Mouse (Mus musculus) thymus, postnatal 25 days (tissue): Measurements from ENCODE around the gene Slc1a1.
A peak's percentile ranks its signal among the peaks of the same experiment; 100 is the strongest.

Experiments used
- DNase-seq: peaks from one replicate; pipeline ENCODE4 v3.0.0; 2022

Gene Slc1a1

GRCm38 (mm10) chr19:28854831-28855230 is 20.0 kb downstream of the Slc1a1 start:
- DNase-seq, result no peak

GRCm38 (mm10) chr19:28860246-28860645 is 25.4 kb downstream of the Slc1a1 start:
- DNase-seq, result no peak

- DNase-seq, result no peak
Observed at GRCm38 (mm10) chr19:28863626-28864025, 28.8 kb downstream of the Slc1a1 start.

DNA sequence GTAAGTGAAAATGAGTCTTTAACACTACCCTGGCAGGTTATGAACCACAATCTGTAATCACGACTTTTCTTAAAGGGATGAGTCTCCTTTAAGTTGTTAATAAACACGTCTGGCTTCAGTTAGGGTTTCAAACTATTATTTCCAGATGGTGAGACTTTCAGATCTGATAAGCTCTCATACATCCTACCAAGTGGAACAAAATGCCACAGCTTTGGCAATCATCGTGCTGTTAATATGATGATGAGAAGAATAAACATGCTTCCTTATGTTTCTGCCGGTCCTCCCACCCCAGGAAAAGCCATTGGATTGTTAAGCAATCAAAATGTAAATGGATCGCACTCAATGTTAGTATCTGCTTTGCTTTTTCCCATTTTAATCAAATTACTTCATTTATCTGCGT is 30.1 kb downstream of the Slc1a1 start:
- no peak for DNase-seq

DNA sequence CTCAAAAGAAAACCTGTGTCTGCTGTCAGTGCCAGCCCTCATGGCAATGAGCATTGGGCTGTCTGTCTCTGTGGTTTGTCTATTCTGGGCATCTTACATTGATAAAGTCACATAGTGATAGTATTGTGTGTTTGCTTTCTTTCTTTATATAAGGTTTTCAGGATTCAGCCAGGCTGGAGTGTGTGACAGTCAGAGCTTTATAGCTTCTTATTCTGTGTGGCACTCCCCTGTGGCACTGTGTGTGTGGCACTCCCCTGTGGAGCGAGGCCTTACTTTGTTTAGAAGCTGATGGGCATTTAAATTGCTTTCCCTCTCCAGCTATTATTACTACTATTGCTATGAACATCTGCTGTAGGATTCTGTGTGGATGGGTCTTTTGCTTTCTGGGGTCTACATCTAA is 30.7 kb downstream of the Slc1a1 start:
- no peak for DNase-seq

DNA sequence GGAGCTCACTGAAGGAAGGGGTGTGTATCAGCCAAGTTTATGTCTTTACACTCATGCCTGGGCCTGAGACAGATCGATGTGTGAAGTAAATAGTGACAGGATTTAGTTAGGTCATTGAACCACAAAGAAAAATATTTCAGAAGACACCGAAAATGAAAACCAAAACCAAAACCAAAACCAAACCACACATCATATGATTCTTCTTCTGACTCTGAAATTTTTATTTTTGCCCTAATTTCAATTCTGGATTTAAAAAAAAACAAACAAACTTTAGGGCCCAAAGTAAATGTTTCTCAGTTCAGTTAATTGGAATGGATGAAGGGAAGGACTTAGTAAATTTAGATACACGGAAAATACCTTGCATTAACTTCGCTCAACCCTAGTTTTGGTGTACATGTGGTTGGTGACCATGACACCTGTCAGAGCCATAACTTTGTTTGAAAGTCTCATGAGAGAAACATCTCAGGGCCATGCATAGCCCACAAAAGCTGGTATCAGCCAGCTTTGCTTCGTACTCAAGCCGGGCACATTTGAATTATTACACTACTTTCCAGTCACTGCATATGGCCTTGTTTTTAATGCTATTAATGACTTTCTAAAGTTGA is 34.5 kb downstream of the Slc1a1 start:
- DNase-seq, result no peak

DNA sequence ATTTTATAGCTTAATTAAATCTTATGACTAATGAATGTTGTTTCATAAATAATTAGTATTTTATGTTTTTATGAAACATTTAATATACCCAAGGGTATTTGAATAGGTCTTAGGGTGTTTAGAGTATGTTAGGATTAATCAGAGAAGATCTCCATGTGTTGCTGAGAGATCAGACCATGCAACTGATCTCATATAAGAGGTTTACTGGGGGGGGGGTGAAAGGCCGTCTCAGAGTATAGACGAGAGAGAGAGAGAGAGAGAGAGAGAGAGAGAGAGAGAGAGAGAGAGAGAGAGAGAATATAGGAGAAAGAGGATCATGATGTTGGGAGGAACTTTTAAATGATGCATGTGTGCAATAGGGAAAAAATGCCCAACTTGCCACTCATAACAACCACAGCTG is 35.5 kb downstream of the Slc1a1 start:
- no peak for DNase-seq

DNA sequence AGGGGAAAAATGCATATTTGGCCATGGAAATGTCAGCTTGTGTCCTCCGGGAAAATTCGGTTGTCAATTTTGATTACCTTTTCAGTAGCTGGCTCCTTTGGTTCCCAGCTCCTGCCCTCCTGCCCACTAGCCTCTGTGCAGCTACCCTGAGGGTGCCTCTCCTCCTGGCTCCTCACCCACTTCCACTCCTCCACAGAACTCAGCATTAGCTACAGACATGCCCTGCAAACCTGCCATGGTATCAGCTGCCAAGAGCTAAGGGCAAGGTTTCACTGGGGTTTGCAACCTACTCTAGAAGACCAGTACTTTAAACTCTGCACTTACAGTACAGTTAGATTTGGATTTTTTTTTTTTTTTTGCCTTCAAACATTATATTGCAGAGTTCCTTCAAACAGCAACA is 44.6 kb downstream of the Slc1a1 start:
- DNase-seq, result no peak

- DNase-seq, result peak; percentile 7
Observed at GRCm38 (mm10) chr19:28883126-28883525, 48.3 kb downstream of the Slc1a1 start.

DNA sequence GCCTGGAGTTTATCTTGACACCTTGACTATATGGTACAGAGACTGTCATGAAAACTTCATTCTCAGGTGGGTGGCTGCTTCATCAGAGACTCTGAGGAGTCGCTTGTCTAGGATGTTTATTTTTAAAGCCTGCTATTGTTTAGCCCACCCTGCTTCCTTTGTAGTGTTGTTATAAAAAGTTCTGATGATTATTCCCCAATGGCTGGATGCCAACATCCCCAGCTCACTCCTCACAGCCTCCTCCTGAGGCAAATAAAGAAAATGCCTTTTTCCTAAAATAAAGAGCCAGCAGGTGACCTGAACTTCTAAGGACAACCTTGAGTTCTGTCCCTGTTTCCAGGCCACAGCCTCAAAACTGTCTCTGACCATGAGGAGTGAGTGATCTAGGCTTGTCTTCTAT is 53.6 kb downstream of the Slc1a1 start:
- no peak for DNase-seq

- DNase-seq, result no peak
Observed at GRCm38 (mm10) chr19:28889251-28889650, 54.4 kb downstream of the Slc1a1 start.

- no peak for DNase-seq
Observed at GRCm38 (mm10) chr19:28891238-28891637, 56.4 kb downstream of the Slc1a1 start.

DNA sequence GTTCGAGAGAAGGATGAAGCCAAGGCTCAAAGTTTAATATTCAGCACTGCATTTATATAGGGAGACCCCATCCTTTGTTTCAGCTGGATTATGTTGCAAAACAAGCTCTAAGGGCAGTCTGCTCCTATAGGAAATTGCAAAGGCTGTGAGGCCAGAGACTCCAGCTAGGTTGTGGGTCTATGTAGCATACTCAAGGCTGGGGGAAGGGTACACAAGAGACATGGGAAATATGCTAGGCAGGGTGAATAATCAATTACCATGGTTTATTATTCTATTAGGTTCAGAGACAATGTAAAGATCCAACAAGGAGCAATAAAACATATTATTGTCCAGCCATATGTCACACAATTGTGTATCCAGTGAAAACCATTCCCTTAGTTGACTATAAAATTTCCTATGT is 57.0 kb downstream of the Slc1a1 start:
- DNase-seq, result no peak

- no peak for DNase-seq
Observed at GRCm38 (mm10) chr19:28896639-28897038, 61.8 kb downstream of the Slc1a1 start.

DNA sequence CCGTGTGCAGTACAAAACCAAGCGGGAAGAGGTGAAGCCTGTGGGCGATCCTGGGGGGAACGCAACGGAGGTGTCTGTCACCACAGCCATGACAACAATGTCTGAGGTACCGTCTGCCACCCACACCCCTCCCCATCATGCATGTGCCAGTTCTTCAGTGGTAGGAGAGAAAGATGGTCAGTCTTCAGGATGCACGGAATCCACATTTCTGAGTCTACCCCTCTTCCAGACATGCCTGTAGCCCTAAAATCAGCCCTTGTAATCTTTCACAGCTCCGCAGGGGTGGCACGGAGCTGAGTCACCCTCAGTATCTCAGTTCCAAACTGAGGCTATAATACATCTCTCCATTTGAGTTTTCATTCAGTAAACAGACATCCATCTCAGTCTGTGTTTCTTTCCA is 62.6 kb downstream of the Slc1a1 start:
- no peak for DNase-seq

GRCm38 (mm10) chr19:28900771-28901170 is 65.9 kb downstream of the Slc1a1 start:
- no peak for DNase-seq

DNA sequence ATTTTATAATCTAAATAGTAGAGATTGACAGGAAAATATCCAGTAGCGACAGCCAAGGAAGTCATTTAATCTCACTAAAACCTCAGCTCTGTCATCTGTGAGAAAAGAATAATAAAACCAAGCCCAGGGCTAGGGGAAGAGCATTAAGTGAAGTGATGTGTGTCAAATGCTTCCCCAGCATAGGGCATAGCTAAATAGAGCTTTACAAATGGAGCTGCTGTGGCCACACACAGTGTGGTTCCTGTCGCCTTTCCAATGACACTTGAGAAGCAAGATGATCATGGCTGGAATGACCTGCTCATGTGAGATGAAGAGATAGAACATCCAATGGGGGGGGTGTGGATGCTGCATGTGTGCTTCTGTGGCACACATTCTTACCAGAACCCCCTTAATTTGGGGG is 67.3 kb downstream of the Slc1a1 start:
- no peak for DNase-seq

GRCm38 (mm10) chr19:28902806-28903205 is 68.0 kb downstream of the Slc1a1 start:
- DNase-seq, result no peak

- DNase-seq, result no peak
Observed at GRCm38 (mm10) chr19:28903536-28904119, 68.8 kb downstream of the Slc1a1 start.

DNA sequence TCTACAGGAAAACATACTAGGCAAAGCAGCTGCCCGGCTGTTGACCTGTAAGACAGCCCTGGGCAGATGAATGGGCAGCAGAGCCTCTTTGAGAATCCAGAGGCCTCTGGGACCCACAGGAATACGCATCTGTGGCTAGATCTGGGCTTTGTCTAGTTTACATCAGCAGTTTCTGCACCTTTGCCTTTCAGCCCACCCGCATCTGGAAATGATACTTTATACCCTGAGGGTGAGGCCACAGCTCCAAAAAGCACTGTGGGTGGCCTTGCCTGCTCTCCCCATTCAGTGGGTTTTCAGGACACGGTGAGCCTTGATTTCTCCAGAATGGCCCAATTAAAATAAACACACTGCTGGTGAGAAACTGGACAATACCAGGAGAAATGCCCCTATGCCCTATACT is 73.3 kb downstream of the Slc1a1 start:
- DNase-seq, result no peak

GRCm38 (mm10) chr19:28908693-28909092 is 73.8 kb downstream of the Slc1a1 start:
- no peak for DNase-seq

DNA sequence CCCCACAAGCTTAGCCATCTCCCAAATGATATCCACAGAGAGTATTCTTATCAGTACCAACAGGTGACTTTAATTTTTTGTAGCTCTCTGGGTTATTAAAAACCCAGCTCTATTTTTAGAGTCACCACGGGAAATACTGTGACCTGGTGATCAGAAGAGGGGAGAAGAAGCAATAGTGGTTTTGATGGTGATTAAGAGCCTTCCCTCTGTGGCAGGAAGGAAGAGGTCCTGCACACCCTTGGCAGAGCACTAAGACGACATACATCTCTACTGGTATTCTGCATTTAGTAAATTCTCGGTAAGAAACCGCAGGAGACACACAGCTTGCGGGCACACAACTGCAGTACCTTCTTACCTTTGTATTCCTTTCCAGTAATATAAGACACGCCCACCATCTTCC is 79.7 kb downstream of the Slc1a1 start:
- no peak for DNase-seq

DNA sequence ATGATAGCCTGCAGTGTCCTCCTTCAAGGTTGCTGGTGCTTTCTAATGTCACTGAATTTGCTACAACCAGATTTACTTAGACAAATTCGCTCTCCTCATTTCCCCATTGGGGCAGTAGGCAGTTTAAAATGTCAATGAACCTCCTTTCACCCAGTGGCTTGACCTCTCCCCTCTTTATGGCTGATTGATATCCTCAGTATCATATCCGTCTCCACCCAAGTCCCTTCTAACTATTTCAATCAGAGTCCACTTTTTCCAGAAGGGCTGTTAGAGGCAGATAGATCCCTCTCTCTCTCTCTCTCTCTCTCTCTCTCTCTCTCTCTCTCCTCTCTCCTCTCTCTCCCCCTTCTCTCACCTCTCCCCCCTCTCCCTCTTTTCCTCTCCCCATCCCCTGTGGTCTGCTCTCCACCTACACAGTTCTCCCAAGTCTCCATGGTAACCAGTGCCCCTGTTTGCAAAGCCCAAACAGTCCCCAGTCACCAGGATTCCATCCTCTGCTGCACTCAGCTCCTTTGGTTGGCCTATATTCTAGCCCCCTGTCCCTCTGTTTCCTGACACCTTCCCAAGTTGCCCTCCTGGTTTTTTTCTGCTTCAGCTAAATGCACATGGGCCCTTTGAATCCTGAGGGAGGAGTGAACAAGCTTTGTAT is 80.9 kb downstream of the Slc1a1 start:
- no peak for DNase-seq

- no peak for DNase-seq
Observed at GRCm38 (mm10) chr19:28916492-28916891, 81.6 kb downstream of the Slc1a1 start.

- DNase-seq, result no peak
Observed at GRCm38 (mm10) chr19:28917839-28918238, 83.0 kb downstream of the Slc1a1 start.
